ENCODE assay signal across 9 mouse cellular contexts in genomic region chr15:80850004-80850403, GRCm38 (mm10).
DNase-seq lines count a peak whose midpoint lies in the region; ATAC-seq and TF ChIP-seq lines count a peak whose summit lies in the region.
"Had no signal": no experiment of that assay in that cellular context is flagged by ENCODE, and none has a peak within 500 bp of the region (broad histone marks: within the 10 kb centered on the region; RNA-seq: fewer than 3 reads in every experiment).

No protein-coding gene starts in this region.

- no peak for ATAC-seq in kidney, postnatal 0 days (replicated peaks; ENCODE audit: low FRiP score, low read depth)
- no peak for ATAC-seq in liver, postnatal 0 days

- no peak overlapping the region for H3K4me3 ChIP-seq in kidney, postnatal 0 days (replicated peaks; ENCODE audit: low read depth, low read length)
- no peak overlapping the region for H3K4me3 ChIP-seq in embryonic fibroblast, embryonic 13.5 days (ENCODE audit: insufficient read depth, low read length)
- H3K4me3 ChIP-seq in liver, postnatal 0 days (ENCODE audit: low read depth, low read length), result no peak overlapping the region

- H3K27ac ChIP-seq in kidney, postnatal 0 days, result peak overlapping the region; percentile 8; the same call in 1 of the 2 replicates
- H3K27ac ChIP-seq in embryonic fibroblast, embryonic 13.5 days (ENCODE audit: insufficient read depth, low read length), result peak overlapping the region; percentile 22; the same call in 1 of the 2 replicates
- H3K27ac ChIP-seq in liver, postnatal 0 days (ENCODE audit: low read depth), result no peak overlapping the region

- no peak overlapping the region for H3K9ac ChIP-seq in kidney, postnatal 0 days (ENCODE audit: low read depth, low read length)
- H3K9ac ChIP-seq in liver, postnatal 0 days (replicated peaks), result no peak overlapping the region

- WGBS in kidney, postnatal 0 days, result 34% methylated on average over 8 of the region's 8 CpGs
- WGBS in liver, postnatal 0 days (ENCODE audit: insufficient replicate concordance), result 83% methylated on average over 8 of the region's 8 CpGs

- H3K27me3 ChIP-seq in kidney, postnatal 0 days (ENCODE audit: insufficient read depth, low read length), result no peaks in the 10 kb centered on the region
- no peaks in the 10 kb centered on the region for H3K27me3 ChIP-seq in liver, postnatal 0 days (ENCODE audit: insufficient read depth, low read length)

- DNase-seq in cerebellum, adult 11 months, result peak; percentile 27
- DNase-seq in cerebellum, postnatal 14 days, result no peak
- peak; percentile 44 for DNase-seq in kidney, postnatal 0 days (ENCODE audit: low spot score)
- no peak for DNase-seq in kidney, adult 18-20 months
- DNase-seq in mesoderm, embryonic 11.5 days (ENCODE audit: low read depth, low spot score), result peak; percentile 23
- DNase-seq in adrenal gland, postnatal 4 days (ENCODE audit: low spot score in 2 of 2), result no peak
- DNase-seq in liver, postnatal 0 days, result no peak
- DNase-seq: right cerebral cortex, postnatal 14 days had no signal

- H3K4me2 ChIP-seq in kidney, postnatal 0 days (ENCODE audit: low read length), result no peak overlapping the region
- H3K4me2 ChIP-seq in liver, postnatal 0 days (ENCODE audit: low read depth, low read length), result no peak overlapping the region

- no peak for TF ChIP-seq POLR2A in embryonic fibroblast, embryonic 13.5 days (IDR thresholded peaks at IDR 0.05; ENCODE audit: low read depth, low read length)

- H3K4me1 ChIP-seq in kidney, postnatal 0 days (replicated peaks; ENCODE audit: insufficient read depth, low read length), result 0 out of 2 replicates have a peak, but pooled peaks cover 8% of the 10 kb centered on the region
- no peaks in the 10 kb centered on the region; the same call in 1 of the 2 replicates for H3K4me1 ChIP-seq in embryonic fibroblast, embryonic 13.5 days (ENCODE audit: control insufficient read depth, insufficient read depth, low read length)
- no peaks in the 10 kb centered on the region for H3K4me1 ChIP-seq in liver, postnatal 0 days (ENCODE audit: insufficient read depth)

- no peak for TF ChIP-seq EP300 in liver, postnatal 0 days (IDR thresholded peaks at IDR 0.05; ENCODE audit: low read depth)

- no peaks in the 10 kb centered on the region for H3K9me3 ChIP-seq in kidney, postnatal 0 days (replicated peaks; ENCODE audit: low read length)
- H3K9me3 ChIP-seq in liver, postnatal 0 days (ENCODE audit: low read length), result no peaks in the 10 kb centered on the region

- 0 out of 2 replicates have a peak, but pooled peaks cover 3% of the 10 kb centered on the region for H3K36me3 ChIP-seq in kidney, postnatal 0 days (ENCODE audit: insufficient read depth, low read length)
- H3K36me3 ChIP-seq in liver, postnatal 0 days (replicated peaks; ENCODE audit: insufficient read depth, low read length), result peaks cover 5% of the 10 kb centered on the region; the same call in 1 of the 2 replicates

- TF ChIP-seq CTCF in kidney, postnatal 0 days (IDR thresholded peaks at IDR 0.05; ENCODE audit: low read depth), result no peak
- TF ChIP-seq CTCF in embryonic fibroblast, embryonic 13.5 days (IDR thresholded peaks at IDR 0.05; ENCODE audit: borderline replicate concordance, insufficient read depth, low read length), result no peak
- no peak for TF ChIP-seq CTCF in liver, postnatal 0 days (IDR thresholded peaks at IDR 0.05; ENCODE audit: low read depth)

Comparison
In these comparisons a context has a peak if more than half of its experiments do, and no peak if none do; other contexts are left out.
1. DNase-seq: peak in cerebellum, adult 11 months (single experiment), kidney, postnatal 0 days (single experiment) and mesoderm, embryonic 11.5 days (single experiment); none in cerebellum, postnatal 14 days (0 of 2), kidney, adult 18-20 months (single experiment), adrenal gland, postnatal 4 days (0 of 2) and liver, postnatal 0 days (single experiment).